Mouse (Mus musculus) cerebellum, postnatal 10 days (tissue): ENCODE measurements around the gene Eef1a2.
A peak's percentile ranks its signal among the peaks of the same experiment; 100 is the strongest.

Source experiments
- DNase-seq, 2 experiments: peaks; one replicate each; pipeline ENCODE4 v3.0.0; 2021; ENCODE audit warnings: mixed read lengths in 2 of 2

Eef1a2 gene

DNA sequence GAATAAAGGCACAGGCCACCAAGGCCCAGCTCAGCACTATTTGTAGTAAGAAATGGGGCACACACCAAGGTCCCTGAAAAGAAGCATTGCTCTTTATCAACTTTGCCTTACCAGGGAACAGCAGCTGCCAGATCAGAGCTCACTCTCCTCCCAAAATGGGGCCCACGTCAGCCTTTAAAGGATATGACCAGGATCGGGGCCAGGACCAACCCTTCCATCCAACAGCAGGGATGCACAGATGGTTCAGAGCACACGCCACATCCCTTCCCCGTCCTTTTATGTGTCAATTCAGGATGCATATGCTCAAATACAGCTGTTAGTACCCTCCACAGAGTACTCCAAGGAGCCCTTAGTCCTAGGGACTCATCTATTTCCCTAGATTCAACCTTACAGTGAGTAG, 26.6 kb downstream of the Eef1a2 start:
- peak in 1 of 2 experiments; percentile 68 for DNase-seq

DNA sequence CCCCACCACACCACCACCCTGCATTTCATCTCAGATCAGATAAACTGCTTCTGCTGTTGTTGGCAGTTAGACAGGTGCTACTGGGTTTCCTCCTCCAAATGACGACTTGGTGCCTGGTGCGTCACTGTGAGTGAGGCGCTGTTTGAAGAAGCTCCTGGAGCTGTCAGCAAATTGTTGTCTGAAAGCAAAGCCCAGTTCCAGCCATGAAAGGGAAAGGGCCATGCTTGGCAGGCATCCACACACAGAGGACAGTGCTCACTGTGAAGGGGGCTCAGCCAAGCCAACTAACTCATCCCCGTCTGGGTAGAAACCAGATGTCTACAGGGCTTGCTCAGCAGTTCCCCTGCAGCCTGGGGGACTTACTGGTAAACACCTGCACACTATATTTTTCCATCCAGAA, 27.9 kb downstream of the Eef1a2 start:
- DNase-seq, result peak; percentile 75 to 85

DNA sequence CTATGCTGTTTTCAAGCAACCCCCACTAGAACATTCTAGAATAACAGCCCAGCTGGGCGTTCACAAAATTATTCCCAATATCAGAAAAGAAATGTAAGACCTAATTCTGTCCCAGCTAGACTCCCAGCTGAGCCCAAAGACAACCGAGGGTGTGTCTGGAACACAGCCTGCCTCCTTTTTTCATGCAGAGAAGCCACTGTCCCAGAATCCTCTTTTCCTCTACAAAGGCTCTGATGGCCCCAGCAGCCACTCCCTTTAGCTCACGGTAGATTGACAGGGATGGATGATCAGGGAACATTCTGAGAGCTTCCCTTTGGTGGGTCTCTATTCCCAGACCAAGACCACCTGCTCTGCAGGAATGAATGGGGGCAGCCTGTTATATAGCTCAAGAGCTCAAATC, 29.0 kb downstream of the Eef1a2 start:
- no peak for DNase-seq

DNA sequence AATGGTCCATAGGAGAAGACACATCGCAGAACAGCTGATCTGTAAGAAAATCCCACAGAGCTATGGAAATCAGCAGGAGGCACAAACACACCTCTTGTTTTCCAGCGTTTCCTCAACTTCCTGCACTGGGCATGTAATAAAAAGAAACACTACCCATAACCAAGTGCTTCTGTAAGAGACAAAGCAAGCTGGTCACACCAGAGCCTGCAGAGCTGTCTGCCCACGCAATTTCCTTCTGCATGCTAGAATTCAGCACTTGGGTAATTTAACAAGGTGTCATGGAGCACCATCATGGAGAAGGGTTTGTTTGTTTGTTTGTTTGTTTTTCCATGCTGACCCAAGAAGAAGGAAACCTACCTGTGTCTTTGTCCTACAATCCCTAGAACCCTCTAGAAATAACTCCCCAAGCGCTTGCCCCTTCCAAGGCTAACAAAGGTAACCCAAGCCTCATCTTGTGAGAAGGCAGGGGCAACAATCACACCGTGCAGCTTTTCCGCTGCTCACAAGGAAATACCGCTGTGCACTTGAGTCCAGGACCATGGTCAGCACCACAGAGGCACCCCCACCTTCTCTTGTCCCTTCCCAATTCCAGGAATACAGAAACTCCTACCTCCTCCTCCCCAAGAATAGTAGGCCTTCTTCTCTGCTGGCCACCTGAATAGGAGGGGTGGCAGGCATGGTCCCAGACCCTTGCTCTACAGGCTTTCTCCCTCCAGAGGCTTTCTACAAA, 30.9 kb downstream of the Eef1a2 start:
- DNase-seq, result no peak

DNA sequence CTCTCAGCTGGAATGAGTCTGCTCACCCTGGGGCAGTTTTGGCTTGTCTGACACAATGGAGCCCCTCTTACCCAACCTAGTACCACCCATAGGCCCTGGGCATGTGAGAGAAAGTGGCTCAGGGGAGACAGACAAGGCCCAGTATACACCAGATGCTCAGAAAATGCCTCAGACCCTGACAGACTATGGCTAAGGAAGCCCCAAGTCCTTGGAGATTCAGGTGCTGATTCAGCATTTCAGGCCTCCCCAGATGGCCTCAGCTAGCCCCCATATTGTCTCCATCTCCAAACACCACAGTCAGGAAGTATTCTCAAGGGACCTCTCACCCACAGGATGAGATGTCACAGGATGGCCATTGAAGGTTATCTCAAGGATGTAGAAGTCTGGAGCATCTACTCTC, 34.2 kb downstream of the Eef1a2 start:
- DNase-seq, result no peak

DNA sequence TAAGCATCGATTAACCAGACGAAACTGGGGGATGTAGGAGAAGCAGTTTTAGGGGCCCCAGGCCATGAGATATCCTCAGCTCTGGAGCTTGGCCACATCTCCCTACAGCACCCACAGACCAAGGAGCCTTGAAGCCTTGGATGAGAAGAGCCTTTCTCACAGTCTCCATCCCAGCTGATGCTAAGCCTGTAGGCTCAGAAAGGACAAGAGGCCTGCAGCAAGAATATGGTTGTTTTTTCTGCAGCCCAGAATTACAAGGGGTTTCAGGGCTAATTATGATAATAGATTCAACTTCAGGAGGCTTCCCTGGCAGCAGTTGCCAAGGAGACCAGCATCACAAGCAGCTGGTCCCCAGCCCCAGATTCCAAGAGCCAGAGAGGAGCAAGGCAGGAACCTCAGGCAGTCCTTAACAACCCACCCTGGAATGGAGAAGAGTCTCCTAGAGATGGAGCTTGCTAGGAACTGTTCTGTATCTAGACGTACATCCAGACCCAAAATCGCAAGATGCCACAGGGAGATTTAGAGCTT, 35.8 kb downstream of the Eef1a2 start:
- DNase-seq, result peak in 1 of 2 experiments; percentile 59

DNA sequence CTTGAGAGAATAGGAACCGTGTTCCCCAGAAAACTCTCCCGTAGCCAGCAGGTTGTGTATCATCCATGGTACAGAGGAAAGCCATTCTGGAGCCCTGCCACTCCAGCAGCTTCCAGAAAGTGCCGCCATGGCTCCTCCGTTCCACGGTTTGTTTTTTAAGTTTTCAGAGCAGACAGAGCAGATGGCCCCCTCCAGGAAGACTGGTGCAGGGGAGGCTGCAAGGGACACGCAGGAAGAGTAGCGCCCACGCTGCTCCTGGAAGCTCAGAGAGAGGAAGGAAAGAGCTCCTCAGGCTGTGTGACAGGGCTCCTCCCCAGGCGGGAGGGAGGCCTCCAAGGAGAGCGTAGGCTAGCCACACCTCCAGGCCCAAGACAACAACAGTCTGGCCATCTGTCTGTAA, 36.9 kb downstream of the Eef1a2 start:
- DNase-seq, result peak; percentile 61 to 69

DNA sequence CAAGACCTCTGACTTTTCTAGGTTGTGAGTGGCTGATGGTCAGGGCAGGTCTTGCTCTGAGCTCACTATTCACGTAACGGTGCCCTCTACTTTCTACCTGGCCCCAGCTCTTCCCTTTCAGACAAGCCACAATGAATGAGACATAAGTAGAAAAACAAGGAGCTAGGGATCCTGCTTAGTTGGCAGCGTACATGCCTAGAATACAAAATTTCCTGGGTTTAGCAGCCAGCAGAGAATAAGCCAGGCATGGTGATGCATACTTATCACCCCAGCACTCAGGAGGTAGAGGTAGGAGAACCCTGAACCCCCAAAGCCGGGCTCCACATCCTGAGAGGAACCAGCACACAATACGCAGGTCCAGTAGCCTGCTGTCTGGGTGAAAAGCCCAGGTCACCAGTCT, 40.4 kb downstream of the Eef1a2 start:
- no peak for DNase-seq

DNA sequence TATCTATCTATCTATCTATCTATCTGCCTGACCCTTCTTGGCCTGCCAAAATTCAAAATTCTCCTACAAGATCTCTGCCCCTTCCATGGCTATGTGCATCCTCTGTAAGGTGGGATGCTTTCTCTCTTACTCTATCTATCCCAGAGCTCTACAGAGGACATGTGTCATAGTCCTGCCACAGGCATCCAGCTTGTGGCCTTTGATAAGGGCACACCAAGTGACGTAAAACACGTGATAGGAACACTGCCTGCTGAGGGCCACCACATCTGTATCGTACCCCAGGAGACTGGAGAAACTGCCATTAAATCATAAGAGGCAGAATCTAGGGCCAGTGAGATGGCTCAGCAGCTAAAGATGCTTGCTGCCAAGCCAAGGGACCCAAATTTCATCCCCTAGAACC, 41.4 kb downstream of the Eef1a2 start:
- no peak for DNase-seq

DNA sequence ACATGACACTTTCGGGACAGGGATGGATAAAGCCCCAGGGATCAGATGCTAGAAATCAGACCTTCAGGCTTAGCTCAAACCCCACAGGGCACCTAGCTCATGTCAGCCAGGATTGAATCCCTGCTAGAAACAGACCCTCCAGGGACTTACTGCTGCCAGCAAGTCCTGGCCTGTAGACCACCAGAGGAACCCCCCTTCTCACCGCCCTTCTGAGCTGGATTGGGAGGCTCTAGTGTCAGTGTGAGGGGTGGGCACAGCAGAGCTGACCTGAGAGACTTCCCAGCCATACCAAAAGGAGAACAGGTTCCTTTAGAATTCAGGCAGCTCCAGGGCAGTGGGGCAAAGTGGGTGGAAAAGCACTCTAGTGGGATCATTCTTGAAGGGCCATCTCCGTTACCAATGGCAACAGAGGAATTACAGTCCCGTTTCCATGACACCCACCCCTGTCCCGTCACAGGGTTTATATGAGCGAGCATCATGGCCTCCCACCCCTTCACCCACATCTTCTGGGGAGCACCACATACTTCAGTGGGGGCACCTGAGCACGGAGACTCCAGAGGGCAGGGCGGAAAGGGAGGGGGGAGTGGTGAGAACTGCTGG, 43.0 kb downstream of the Eef1a2 start:
- no peak for DNase-seq

DNA sequence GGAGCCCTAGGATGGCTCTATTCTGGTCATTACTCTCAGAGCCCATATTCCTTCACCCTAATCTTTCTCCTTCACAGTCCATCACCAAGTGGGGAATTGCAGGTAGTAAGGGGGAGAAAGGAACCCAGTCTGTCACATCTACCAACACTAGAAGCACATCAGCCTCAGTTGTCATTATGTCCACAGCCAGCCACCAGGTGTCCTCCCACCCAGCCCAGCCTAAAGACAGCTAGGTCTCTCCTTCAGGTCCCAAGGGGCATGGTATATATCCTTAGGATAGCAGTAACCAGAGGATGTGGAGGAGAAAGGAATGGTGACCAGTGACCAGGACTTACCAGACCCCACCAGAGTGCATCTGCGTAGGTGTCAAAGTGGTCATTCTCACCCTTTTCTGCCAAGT, 45.1 kb downstream of the Eef1a2 start:
- DNase-seq, result no peak

DNA sequence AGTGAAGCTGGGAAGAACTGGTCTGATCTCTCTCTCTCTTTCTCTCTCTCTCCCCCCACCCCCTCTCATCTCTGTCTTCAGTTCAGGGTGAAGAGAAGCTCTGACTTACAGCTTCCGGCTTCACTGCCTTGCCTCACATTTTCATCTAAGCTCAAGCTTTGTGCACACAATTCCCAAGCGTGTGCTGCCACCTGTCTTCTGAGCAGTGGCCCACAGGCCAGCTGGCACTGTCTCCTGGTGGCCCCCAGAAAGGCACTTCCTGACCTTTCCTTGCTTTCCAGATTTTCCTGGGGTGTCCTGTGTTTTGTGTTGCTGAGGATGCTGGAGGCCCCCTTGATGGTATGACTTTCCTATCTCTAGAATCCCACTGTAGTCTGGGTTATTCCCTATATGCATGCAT, 52.7 kb downstream of the Eef1a2 start:
- DNase-seq, result peak; percentile 47 to 52

DNA sequence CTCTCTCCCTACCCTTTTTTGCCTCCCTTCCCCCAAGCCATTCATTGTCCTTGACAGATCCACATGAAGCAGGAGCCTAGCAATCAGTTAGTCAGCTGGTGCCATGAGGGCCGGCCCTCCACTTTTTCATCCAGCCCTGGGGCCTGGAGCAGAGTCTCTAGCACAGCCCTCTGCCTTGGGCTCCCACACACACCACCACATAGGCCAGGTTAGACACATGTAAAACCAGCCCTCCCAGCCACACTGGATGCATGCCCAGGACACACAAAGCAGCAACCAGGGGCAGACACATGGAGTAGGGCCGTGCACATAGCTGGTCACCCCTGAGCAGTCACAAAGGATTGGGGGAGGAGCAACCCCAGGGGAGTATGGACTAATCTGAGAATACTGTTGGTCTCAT, 54.7 kb downstream of the Eef1a2 start:
- peak; percentile 28 to 37 for DNase-seq

DNA sequence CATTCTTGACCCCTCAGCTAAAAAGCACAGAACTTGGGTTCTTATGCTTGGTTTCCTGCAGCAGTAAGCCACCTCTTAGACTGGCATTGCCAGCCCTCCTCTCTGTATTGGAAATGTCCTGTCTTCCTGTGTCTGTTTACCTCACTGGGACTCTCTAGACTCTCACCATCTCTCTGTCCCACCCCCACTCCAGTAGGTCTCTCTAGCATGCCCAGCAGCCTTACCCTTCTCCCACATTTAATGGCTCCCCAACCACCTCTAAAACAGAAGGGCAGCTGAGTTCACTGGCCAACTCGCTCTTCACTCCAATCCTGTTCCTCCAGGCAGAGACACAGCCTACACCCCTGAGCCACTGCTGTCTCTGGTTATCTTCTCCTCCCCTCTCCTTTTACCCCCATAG, 55.2 kb downstream of the Eef1a2 start:
- DNase-seq, result no peak

DNA sequence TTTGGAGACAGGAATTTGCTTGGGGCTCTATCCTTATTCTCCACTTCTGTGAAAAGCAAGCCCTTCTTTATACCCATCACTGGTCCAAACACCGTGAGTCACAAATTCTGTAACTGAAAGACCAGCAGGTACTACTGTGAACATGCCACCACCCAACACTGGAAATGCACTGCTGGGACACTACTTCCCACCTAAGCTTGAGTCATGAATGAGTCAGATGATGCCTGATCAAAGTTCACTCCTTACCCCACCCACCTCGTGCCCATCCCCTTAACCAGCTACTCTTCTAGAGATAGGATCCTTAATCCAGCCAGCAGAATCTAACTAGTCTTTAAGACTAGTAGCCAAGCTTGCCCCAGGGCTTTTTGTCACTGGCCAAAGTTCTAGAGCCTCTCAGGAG, 56.7 kb downstream of the Eef1a2 start:
- no peak for DNase-seq
